Mouse (Mus musculus): ENCODE data around the gene Ap1ar.
"Not testable (repeated sequence)": the region's sequence is repeated elsewhere in the genome, so short reads cannot be mapped to it uniquely, and the experiment has no call there.

Ap1ar gene

DNA sequence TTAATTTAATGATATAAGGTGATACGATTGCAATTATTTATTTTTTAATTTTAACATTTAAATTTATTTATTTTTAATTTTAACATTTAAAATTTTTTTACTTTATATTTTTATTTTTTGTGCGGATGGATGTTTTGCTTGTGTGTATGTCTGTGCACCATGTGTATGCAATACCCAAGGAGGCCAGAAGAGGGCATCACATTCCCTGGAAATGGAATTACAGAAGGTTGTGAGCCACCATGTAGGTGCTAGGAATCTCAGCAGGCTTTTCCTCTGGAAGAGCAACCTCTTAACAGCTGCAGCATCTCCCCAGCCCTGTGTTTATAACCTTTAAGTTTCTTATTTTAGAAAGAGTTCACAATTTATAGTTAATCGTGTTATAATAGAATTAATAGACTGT, 41.6 kb downstream of the Ap1ar start:
- DNase-seq (ENCODE audit: low spot score in 2 of 2): no peak

DNA sequence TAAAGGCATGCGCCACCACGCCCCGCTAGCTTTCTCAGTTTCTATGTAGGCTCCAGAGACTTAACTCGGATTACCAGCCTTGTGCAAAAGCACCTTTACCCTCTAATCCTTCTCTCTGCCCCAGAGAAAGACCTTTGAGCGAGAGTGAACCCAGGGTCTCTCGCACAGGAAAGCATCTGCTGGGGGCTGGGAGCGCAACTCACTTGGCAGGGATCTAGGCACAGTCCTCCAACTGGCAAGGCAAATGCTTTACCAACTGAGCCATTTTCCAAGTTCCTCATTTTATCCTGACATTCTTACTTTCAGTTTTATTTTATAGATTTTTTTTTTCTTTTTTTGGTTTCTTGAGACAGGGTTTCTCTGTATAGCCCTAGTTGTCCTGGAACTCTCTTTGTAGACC, 44.3 kb downstream of the Ap1ar start:
- DNase-seq (ENCODE audit: low spot score in 2 of 2): no peak

GRCm38 (mm10) chr3:127791595-127792561, 45.4 kb downstream of the Ap1ar start:
- no peak for DNase-seq (ENCODE audit: low spot score in 2 of 2)

GRCm38 (mm10) chr3:127791056-127791483, 46.3 kb downstream of the Ap1ar start:
- peak in 1 of 2 experiments; percentile 33 for DNase-seq (ENCODE audit: low spot score in 2 of 2)

DNA sequence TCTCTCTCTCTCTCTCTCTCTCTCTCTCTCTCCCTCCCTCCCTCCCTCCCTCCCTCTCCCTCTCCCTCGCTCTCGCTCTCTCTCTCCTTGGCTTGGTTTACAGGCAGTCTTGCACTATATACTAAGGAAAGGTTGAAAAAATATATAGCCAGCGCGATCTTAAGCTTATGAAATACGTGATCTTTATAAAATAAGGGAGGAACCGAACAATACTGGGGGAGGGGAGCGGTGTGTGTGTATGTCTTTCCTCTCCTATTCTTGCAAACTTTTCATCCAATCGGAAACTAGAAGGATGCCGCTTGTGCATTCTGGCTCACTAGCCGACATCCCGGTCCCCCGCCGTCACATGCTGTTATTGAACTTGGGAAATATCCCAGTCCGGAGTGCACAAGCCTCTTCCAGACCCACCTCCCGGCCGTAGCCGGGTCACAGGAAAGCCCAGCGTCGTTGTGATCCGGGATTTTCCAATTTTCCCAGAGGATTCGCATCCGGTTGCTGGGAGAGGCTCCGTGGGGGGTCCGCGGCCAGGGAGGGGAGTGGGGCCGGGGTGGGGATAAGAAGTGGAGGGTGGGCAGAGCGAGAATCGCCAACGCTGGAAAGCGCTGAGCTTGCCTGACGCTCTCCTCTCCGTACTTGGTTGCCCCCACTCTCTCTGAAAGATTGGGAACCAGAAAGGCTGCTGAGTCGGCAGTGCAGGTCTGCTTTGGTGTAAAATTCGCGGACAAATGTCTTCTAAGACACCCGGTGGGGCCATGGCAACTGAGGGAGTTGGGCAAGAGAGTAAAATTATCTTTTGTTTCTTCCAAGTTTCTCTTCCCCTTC, 46.9 kb downstream of the Ap1ar start:
- peak; percentile 53 to 66 for DNase-seq (ENCODE audit: low spot score in 2 of 2)

DNA sequence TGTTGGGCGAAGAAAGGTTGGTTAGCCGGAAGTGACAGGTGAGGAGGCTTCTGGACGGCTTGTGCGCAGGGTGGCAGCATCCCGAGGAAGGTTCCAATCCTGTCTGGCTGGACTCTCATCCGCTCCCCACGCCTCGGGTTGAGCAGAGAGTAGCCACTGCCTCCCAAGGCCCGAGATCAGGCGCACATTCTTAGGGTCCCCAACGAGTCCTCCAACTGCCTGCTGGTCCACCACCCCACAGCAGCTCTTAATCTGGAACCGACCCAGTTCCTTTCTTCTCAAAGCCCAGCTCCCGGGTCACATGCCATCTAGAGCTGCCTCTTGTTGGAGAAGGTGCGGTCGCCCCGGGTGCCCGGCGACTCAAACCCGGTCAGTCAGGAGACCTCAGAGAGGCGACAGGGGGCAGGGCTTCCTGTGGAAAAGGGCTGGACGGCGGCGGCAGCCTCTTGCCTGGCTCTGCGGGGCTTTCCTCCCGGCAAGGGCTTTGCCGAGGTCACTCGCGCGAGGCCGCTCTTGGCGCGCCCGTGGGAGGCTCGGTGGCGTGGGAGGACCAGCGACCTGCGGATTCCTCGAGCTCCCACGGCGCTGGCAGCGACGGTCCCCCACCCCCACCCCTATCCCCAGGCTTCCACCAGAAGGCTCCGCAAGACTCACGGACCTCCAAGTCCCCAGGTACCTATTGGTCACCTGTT, 47.7 kb downstream of the Ap1ar start, which contains the start of gene Tifa:
TSS of gene Tifa (plus strand) at position 306 of the 692 bp plus-strand sequence.
- peak; percentile 66 to 81 for DNase-seq (ENCODE audit: low spot score in 2 of 2)

DNA sequence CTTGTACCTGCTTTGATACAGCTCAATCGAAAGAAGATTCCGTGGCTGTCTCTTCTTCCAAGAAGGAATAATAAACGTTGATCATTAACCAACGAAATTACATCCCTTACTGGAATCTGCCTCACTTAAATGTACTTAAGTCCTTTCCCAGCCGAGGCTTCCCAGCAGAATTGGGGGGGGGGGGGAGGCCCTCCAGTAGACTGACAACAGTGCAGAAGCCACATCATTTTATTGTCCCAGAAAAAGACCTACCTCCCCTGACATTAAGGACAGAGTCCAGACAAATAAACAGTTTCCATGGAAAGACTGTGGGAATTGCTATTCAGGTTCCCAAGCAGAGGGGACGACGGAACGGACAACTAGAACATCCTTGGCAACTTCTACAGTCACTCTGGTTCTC, 48.4 kb downstream of the Ap1ar start:
- no peak for DNase-seq (ENCODE audit: low spot score in 2 of 2)

DNA sequence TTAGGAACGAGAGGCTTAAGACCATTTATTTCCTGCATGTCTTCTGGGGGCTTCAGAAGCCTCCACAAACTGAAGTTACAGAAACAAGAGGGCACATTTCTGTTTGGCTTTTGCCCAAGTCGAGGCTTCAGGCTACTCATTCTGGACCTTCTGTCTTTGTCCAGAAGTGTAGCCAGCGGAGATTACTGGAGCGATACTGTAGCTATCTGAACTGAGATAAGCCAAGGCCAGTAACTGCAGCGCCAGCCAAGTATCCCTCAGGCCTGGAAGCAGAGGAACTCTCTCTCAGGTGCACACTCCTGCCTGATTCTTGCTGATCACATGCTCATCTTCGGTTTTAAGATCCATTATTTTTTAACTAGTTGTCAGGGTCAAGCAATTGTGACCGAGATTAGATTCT, 49.3 kb downstream of the Ap1ar start:
- no peak for DNase-seq (ENCODE audit: low spot score in 2 of 2)

DNA sequence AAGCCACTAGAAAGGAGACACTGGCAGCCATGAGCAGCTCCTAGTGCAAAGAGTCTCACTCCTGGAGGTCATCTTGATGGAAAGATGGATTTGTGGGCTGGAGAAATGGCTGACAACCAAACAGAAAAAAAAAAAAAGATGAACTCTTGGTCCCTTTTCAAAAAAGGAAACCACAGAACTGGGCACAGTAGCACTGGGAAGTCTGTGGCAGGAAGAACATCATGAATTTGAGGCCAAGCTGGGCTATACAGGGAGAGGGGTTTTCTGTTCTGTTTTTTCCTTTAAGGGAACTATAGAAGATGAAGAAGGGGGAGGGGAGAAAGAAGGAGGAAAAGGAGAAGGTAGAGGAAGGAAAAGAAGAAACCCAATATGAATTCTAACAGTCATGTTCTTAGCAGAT, 50.3 kb downstream of the Ap1ar start:
- peak in 1 of 2 experiments; percentile 28 for DNase-seq (ENCODE audit: low spot score in 2 of 2)

GRCm38 (mm10) chr3:127783680-127784079, 53.6 kb downstream of the Ap1ar start:
- DNase-seq (ENCODE audit: low spot score in 2 of 2): not testable (repeated sequence)

GRCm38 (mm10) chr3:127782921-127783320, 54.4 kb downstream of the Ap1ar start:
- DNase-seq (ENCODE audit: low spot score in 2 of 2): no peak

- no peak for DNase-seq (ENCODE audit: low spot score in 2 of 2)
Measured at GRCm38 (mm10) chr3:127780921-127781320, 56.4 kb downstream of the Ap1ar start.

DNA sequence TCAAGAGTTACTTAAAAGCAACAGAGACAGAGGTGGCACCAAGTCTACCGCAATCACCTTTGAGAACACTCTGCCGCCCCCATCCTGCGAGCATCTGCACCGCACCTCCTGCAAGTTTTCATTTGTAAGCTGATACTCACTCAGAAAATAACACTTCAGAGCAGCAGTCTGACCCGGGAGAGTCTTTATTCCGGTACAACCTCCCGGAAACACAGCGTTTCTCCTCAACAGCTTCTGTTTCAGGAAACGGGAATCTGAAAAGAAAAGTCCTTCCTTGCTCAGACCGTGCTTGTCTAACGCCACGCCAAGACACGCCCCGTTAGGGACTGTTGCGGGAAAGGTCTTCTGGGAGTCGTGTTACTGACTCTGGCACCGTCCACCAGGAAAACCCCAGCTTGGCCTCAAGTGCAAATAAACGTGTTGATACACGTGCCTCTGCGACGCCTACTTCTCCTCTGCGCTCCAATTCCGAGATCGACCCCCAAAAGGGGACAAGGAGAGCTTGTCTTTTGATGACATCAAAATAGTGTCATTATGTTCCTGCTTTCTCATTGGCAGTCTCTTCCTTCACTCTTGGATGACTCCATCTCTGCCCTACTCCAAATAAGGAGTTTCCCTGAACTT, 57.2 kb downstream of the Ap1ar start, which contains the start of gene Alpk1:
TSS of gene Alpk1 (minus strand) at position 507 of the 624 bp plus-strand sequence.
- peak; percentile 87 to 93 for DNase-seq (ENCODE audit: low spot score in 2 of 2)

DNA sequence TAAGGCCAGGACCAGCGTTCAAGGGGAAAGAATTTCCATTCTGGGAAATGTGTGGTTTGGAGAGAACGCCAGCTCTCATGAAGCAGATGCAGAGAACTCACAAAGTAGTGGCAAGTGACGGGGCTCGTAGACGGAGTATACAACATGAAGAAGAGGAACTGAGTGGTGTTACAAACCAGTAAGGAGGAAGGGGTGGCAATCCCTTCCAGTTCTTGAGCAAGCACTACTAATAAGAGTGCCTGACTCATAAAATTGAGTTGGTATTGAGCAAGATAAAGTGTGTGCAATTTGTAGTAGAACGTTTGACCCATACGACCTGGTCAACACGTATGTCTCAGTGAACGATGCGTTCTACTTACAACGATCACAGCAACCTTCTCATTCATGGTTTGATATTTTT, 68.2 kb downstream of the Ap1ar start:
- DNase-seq (ENCODE audit: low spot score in 2 of 2): no peak

DNA sequence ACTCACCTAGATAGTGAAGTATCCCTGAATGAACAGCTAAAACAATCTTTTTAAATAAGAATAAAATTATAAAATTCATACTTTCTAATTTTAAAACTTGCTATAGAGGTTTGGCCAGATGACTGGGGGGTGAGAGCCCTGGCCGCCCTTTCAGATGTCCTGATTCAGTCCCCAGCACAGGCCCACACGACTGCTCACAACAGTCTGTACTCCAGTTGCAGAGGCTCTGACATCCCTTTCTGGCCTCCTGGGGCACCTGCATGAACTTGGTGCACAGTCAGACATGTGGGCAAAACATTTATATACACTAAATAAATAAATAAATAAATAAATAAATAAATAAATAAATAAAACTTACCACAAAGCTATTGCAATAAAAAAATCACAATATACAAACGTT, 71.4 kb downstream of the Ap1ar start:
- DNase-seq (ENCODE audit: low spot score in 2 of 2): no peak

GRCm38 (mm10) chr3:127764541-127764940, 72.8 kb downstream of the Ap1ar start:
- no peak for DNase-seq (ENCODE audit: low spot score in 2 of 2)

DNA sequence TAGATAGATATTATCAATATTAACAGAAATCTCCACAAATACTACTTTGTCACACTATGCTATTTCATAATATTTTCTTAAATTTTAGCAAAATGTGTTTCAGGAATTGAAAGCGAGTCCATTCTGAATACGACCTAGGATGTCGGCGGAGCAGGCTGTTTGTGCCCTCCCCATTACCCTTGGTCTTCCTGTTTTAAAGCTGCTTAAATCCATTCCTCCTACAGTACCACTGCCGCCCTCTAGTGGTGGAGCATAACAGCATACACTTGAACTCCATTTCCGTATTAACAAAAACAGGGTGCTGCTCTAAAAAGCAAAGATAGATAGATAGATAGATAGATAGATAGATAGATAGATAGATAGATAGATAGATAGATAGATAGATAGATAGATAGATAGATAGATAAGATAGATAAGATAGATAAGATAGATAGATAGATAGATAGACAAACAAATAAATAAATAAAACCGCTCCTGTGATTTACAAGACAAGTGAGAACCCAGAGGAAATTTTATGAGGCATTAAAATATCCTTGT, 74.2 kb downstream of the Ap1ar start:
- peak; percentile 55 to 64 for DNase-seq (ENCODE audit: low spot score in 2 of 2)

DNA sequence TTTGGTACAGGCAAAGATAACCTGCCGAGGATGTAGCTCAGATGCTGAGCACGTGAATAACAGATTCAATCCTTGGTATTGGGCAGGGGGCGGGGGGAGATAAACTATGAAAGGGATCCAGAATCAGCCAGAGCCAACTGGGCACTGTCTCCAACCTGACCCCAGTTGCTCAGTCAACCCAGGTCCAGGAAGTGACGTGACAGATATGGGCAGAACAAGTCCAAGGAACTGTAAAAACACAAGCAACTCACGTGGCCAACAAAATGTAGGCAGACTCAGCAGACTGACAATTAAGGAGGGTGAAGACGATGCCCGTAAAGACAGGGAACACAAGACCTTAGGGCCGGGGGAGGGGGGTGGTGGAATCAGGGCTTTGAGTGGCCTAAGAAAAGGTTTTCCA, 74.9 kb downstream of the Ap1ar start:
- no peak for DNase-seq (ENCODE audit: low spot score in 2 of 2)

DNA sequence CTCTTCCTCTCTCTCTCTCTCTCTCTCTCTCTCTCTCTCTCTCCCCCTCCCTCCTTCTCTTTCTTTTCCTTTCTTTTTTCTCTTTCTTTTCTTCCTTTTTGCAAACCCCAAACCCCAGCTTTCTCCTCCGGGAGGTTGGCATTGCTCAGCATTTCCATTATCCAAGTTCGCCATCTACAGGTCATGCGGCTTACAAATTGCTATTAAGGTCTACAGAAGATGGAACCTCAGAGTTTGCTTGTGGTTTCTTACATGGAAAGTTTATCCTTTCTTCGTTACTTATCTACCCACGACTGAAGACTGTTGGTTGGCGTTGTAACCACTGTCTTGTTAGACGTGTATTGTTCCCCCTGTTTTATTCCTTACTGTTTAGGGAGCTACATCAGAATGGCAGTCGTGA, 78.1 kb downstream of the Ap1ar start:
- no peak for DNase-seq (ENCODE audit: low spot score in 2 of 2)

GRCm38 (mm10) chr3:127758806-127759205, 78.5 kb downstream of the Ap1ar start:
- DNase-seq (ENCODE audit: low spot score in 2 of 2): no peak

DNA sequence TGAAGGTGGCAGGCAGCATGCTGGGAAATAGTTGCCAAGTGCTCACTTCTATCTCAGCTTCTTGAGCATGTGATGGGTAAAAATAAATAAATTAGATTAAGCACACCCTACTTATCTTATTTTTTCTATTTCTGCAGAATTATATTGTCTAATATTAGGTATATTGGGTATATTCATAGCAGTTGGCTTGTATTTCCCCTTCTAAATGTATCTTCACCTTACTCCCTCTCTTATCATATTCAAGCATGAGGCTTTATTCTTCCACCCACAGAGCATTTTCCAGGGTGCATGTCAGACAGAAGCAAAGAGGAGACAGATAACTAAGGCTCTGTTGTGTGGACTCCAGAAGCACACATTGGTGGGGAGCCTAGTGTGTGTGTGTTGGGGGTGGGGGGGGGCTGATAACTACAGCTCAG, 79.4 kb downstream of the Ap1ar start:
- no peak for DNase-seq (ENCODE audit: low spot score in 2 of 2)

All from heart, adult 9 months (tissue).